Mouse (Mus musculus) embryo, embryonic 10 days (tissue): ENCODE measurements around the gene Tmem115.
"Not testable (repeated sequence)": the region's sequence is repeated elsewhere in the genome, so short reads cannot be mapped to it uniquely, and the experiment has no call there.

Experiments used
- DNase-seq: peaks from one replicate; pipeline ENCODE4 v3.0.0-alpha.2; 2015; ENCODE audit warnings: low spot score

Tmem115 gene

GRCm38 (mm10) chr9:107571534-107572326 lies 38.0 kb downstream of the Tmem115 start:
- DNase-seq: no peak

- no peak for DNase-seq
Observed at GRCm38 (mm10) chr9:107572327-107572662, 38.5 kb downstream of the Tmem115 start.

DNA sequence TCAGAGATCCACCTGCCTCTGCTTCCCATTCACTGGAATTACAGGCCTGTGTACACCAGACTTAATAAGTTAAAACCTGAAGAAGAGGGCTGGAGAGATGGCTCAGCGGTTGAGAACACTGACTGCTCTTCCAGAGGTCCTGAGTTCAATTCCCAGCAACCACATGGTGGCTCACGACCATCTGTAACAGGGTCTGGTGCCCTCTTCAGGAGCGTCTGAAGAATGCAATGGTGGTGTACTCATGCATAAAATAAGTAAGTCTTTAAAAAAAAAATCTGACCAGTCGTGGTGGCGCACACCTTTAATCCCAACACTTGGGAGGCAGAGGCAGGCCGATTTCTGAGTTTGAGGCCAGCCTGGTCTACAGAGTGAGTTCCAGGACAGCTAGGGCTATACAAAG lies 40.0 kb downstream of the Tmem115 start:
- not testable (repeated sequence) for DNase-seq

DNA sequence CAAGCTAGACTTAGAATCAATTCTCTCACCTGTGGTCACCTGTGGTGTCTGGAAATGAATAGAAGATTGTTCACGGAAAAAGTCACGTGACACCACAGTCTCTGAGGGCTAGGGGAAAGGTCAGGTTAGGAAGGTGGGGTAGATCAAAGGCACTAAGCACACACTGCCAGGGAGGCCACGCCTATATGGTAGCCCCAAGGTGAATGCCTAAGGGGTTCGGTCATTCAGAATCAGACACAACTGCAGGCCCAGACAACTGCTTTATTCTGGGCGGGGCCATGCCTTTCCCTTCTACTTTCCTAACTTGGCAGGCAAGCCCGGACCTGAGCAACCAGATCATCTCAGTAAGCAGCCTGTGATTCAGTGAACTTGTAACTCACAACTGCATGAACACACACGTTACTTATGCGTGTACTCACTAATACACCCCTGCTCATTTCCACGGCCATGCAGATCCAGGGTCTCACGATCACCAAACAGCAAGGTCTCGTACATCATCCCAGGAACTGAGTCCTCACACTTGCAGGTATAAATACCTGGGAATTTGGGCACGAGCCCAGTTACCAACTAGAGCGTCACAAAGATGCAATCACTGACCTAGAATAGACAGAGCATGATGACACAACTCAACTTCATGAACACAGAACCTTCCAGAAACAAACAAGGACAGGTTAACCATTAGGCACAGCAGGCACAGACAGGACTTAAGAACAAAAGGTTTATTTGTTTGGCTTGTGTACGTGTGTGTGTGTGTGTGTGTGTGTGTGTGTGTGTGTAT lies 42.0 kb downstream of the Tmem115 start:
- DNase-seq: no peak

GRCm38 (mm10) chr9:107576357-107577107 lies 42.8 kb downstream of the Tmem115 start, which contains the start of gene Hyal1:
TSS of gene Hyal1 (plus strand) at chr9:107576927.
- DNase-seq: peak; percentile 86

GRCm38 (mm10) chr9:107577871-107578270 lies 44.1 kb downstream of the Tmem115 start:
- no peak for DNase-seq

GRCm38 (mm10) chr9:107578587-107578986 lies 44.8 kb downstream of the Tmem115 start, which contains the start of gene Naa80:
TSS of gene Naa80 (plus strand) at chr9:107578887.
- DNase-seq: no peak

DNA sequence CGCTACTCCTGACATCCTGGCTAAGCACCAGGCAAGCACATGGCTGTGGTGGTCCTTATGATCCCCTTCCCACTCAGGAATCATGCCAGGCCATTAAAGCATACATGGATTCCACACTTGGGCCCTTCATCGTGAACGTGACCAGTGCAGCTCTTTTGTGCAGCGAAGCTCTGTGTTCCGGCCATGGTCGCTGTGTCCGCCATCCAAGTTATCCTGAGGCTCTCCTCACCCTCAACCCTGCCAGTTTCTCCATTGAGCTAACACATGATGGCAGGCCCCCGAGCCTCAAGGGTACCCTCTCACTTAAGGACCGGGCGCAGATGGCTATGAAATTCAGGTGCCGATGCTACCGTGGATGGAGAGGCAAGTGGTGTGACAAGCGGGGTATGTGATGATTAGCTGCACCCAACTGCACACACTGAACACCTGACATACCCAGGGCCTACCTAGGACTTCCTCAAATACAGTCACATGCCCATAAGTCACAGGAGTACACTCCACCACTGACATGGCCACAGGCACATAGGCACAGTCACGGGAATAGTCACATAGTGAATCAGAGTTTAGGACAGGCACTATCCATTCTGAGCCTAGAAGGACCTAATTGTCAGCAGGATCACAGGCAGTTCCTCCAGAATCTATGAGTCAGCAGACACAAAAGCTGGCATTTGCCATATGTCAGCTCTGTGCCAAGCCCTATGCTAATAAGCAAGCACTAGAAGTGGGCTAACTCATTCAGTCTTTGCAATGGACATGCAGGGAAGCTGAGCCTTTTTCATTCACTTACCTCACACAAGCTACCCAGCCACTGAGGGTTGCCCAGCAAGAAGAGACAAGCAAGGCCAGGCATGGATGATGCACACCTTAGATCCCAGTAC lies 45.5 kb downstream of the Tmem115 start:
- DNase-seq: no peak

- peak; percentile 93 for DNase-seq
Observed at GRCm38 (mm10) chr9:107580501-107581317, 47.0 kb downstream of the Tmem115 start, which contains the start of gene Hyal3. TSS of gene Hyal3 (plus strand) at chr9:107580818.

GRCm38 (mm10) chr9:107581584-107581983 lies 47.8 kb downstream of the Tmem115 start:
- DNase-seq: no peak

- DNase-seq: no peak
Observed at GRCm38 (mm10) chr9:107582509-107583062, 48.8 kb downstream of the Tmem115 start.

DNA sequence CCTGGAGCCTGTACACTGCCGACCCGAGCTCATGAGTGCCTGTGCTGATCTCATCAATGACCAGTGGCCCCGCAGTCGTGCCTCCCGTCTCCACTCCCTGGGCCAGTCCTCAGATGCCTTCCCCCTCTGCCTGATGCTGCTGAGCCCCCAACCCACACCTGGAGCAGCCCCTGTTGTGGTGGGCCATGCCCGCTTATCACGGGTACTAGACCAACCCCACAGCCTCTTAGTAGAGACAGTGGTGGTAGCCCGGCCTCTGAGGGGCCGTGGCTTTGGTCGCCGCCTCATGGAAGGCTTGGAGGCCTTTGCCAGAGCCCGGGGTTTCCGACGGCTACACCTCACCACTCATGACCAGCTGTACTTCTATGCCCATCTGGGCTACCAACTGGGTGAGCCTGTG lies 49.4 kb downstream of the Tmem115 start:
- DNase-seq: no peak

DNA sequence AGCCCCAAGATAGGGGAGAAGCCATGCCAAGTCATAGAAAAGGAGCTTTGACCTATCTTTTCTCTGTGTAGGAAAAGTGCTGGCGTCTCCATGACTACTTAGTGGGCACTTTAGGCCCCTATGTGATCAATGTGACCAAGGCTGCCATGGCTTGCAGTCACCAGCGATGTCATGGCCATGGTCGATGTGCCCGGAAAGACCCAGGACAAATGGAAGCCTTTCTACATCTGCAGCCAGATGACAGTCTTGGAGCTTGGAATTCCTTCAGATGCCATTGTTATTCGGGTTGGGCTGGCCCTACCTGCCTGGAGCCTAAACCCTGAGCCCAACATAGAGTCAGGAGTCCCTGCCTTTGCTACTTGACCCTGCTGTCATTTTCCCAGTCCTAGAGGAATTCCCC lies 52.8 kb downstream of the Tmem115 start:
- DNase-seq: no peak

DNA sequence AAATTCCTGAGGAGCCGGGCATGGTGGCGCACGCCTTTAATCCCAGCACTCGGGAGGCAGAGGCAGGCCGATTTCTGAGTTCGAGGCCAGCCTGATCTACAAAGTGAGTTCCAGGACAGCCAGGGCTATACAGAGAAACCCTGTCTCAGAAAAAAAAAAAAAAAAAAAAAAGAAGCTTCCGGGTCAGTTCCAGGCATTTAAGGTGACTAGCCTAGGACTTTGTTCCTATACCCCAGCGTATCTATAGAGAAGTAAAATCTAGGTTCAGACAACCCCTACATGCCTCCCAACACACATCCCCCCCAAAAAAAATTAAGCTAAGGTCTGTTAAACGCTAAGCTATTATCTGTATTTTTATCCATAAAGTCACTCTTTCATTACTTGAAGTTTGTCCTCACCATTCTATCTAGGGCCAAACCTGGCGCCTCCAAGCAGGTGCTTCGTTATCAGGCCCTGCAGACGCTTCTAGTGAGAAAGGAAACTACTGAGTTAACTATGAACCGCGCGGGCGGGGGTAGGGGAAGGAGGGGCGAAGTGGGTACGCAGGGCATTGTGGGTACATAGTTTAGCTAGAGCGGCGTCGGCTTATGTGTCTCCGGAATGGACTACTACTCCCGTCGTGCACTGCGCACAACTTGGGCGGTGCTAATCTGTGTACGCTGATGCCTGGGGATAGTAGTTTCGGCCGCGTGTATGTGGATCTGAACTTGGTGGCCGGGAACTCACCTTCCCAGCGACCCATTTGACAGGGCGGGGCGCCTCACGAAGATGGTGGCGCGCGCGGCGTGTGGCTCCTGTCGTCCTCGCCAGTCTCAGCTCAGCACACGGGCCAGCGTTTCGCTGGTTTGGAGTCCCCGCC lies 53.5 kb downstream of the Tmem115 start, which contains the start of gene Ifrd2:
Gene Ifrd2, plus strand, starts transcription at position 669 of the 859 bp plus-strand sequence.
- DNase-seq: peak; percentile 100

DNA sequence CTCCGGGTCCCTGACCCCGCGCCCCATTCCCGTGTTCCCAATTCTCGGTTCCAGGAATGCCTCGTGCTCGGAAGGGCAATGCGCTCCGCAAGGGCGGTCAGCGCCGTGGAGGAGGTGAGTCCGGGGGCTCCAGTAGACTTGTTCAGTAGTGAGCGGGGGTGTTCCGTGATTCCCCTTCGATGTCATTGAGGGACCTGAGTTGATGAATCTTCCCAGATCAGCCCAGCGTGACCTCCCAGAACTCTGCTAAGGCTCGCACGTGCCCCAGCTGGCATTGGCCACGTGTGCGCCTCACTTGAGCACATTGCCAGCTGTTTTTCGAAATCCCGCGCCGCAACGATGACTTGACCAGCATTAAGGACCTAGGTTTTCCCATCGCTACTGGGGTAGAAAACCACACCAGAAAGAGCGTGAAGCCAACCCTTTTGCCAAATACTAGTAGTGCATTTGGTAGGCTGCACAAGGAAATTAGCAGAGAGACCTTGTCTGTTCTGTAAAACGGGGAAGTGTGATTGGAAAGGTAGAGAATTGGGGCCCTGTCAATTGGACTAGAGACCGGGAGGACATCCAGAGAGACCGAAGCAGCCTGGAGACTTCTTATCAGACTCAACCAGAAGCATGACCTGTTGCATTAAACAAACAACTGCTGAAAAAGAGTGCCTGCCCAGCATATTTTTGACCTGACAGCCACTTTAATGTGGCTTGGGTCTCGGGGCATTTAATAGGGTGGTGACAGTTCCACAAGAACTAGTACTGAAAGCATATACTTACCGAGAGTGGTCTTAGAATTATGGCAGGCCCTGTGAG lies 54.3 kb downstream of the Tmem115 start:
- peak; percentile 80 for DNase-seq
